Mouse (Mus musculus): ENCODE results near the gene Ell2. TPM values are rescaled to one million over a fixed set of nuclear protein-coding genes. Genes with fewer than 3 reads are reported as not detected.

The Ell2 gene
- polyA plus RNA-seq, 1 experiment = 35.9 TPM

DNA sequence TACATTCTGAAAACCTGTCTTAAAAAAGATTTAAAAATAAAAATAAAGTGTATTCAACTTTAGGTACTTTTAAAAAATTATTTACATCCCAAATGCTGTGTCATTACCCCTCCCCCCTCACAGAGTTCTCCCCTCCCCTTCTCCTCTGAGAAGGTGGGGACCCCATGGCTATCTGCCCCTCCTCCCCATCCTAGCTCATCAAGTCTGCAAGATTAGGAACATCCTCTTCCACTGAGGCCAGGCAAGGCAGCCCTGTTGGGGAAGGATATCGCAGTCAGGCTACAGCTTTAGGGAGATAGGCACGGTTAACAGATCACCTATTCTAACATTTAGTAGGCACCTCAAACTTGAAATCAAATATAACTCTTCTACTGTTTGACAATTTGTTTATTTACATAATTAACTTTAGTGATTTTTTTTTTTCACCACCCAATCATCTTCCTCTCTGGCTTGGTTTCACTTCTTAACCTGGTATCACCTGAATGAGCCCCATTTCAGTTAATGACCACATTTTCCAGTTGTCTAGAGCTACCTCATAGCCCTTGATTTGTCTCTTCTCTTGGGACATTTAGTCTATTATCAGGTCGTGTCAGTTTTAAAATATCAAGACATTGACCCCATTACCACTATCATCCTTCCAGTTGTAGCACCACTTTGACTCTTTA, 11.2 kb downstream of the Ell2 start:
- no peak overlapping the region for H3K4me3 ChIP-seq (ENCODE audit: insufficient read depth, low read depth, low read length)
- no peaks in the 10 kb centered on the region for H3K4me1 ChIP-seq (ENCODE audit: control insufficient read depth, insufficient read depth, insufficient read length, low read length)
- no peak overlapping the region for H3K27ac ChIP-seq (replicated peaks; ENCODE audit: low read depth, low read length)

GRCm38 (mm10) chr13:75718376-75718775, 11.8 kb downstream of the Ell2 start:
- Histone ChIP-seq H3K4me1 (ENCODE audit: control insufficient read depth, insufficient read depth, insufficient read length, low read length) (no peaks in the 10 kb centered on the region), H3K27ac (replicated peaks; ENCODE audit: low read depth, low read length) (no peak overlapping the region), H3K4me3 (ENCODE audit: insufficient read depth, low read depth, low read length) (no peak overlapping the region)

DNA sequence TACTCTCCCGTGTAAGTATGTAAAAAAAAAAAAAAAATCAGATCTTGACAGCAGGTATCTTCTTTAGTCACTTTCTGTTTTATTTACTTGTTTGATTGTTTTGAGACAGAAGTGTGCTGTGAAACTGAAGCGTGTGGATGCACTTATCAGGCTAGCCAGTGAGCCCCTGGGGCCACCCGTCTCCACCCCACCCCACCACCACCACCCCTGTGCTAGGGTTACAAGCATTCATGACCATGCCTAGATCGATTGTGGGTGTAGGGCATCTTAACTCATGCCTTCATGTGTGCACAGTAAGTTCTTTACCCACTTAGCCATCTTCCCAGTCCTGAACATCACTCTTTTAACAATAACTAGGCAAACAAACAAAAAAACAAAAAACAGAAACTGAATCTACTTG, 13.1 kb downstream of the Ell2 start:
- no peaks in the 10 kb centered on the region for H3K4me1 ChIP-seq (ENCODE audit: control insufficient read depth, insufficient read depth, insufficient read length, low read length)
- no peak overlapping the region for H3K27ac ChIP-seq (replicated peaks; ENCODE audit: low read depth, low read length)
- no peak overlapping the region for H3K4me3 ChIP-seq (ENCODE audit: insufficient read depth, low read depth, low read length)

DNA sequence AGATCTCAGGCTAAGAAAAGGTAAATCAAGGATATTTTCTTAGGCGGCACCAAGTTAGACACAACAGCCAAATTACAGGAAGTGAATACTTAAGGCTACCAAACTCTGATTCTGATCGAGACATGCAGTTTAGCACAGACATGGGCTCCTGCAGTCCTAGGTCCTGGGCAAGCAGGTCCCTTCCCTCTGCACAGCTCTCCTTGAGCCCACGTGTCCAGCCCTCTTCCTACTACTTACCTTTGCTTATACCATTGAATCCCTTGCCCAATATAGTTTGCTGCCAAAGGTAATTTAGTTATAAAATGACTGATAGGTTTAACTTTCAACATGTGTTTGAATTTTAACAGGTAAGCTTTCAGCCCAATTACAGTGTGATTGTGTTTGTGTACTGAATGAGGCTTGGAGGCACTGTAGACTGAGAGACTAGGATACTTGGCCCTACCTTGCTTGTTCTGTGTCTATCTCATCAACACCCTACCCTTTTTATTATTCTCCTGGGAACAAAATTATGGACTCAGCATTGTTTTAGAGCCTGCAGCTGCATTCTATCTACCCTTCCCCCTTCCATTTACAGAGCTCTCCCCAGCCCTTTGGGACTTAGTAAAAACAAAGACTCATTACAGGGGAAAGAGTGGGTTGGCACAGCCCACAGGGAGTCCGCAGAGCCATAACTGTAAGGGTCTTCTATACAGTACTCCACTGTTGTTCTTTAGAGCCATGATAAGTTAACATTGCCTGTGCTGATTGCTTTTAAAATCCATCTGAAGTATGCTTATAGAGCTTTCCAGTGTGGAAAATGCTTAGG, 20.2 kb downstream of the Ell2 start:
- H3K27ac ChIP-seq (replicated peaks; ENCODE audit: low read depth, low read length) = no peak overlapping the region
- H3K4me3 ChIP-seq (ENCODE audit: insufficient read depth, low read depth, low read length) = no peak overlapping the region
- H3K4me1 ChIP-seq (ENCODE audit: control insufficient read depth, insufficient read depth, insufficient read length, low read length) = no peaks in the 10 kb centered on the region

- Histone ChIP-seq H3K27ac (replicated peaks; ENCODE audit: low read depth, low read length) (no peak overlapping the region), H3K4me1 (ENCODE audit: control insufficient read depth, insufficient read depth, insufficient read length, low read length) (no peaks in the 10 kb centered on the region), H3K4me3 (ENCODE audit: insufficient read depth, low read depth, low read length) (no peak overlapping the region)
These were observed 21.4 kb downstream of the Ell2 start for GRCm38 (mm10) chr13:75727932-75728331.

- Histone ChIP-seq H3K4me1 (ENCODE audit: control insufficient read depth, insufficient read depth, insufficient read length, low read length) (no peaks in the 10 kb centered on the region), H3K4me3 (ENCODE audit: insufficient read depth, low read depth, low read length) (no peak overlapping the region), H3K27ac (replicated peaks; ENCODE audit: low read depth, low read length) (no peak overlapping the region)
These were observed 23.3 kb downstream of the Ell2 start for GRCm38 (mm10) chr13:75729834-75730233.

DNA sequence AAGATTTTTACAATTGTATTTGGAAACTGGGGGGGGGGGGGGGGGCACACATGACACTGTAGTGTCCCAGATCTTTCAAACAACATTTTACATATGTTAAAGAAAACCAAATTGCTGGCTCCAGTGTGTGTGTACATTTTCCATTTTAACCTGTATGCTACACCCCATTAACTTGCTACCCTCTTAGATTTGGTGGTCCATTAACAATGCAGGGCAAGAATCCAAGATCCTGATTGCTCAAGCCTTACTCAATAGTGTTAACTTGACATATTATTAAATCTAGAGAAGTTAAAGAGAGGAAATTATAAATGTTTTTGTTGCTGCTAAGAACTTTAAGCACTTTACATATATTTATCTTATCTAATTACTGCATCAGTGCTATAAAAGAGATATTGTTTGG, 24.2 kb downstream of the Ell2 start:
- H3K27ac ChIP-seq (replicated peaks; ENCODE audit: low read depth, low read length) = no peak overlapping the region
- H3K4me1 ChIP-seq (ENCODE audit: control insufficient read depth, insufficient read depth, insufficient read length, low read length) = no peaks in the 10 kb centered on the region
- no peak overlapping the region for H3K4me3 ChIP-seq (ENCODE audit: insufficient read depth, low read depth, low read length)

DNA sequence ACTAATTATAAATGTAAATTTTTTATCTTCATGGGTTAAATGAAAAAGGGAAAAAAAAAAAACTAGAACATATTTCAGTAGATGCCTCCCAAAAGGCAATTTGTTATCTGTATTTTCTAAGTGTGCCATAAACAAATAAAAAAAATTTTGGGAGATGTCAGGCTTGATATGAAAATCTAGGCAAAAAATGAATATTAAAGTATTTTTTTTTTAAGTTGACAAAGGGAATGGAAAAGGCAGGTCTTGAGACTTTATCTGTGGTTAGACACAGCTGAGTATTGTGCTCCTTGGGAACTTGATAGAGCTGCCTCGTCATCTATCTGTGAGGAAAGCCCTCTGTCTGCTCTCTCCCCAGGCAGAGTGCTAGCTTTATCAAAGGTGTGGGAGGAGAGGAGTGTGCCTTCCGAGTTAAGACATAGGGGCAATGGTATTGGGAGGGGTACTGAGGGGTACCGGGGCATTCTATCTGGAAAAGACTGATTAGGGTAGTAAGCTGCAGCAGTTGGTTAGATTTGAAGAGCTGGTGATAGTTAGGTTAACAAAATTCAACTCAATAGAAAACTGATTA, 27.1 kb downstream of the Ell2 start:
- H3K4me1 ChIP-seq (ENCODE audit: control insufficient read depth, insufficient read depth, insufficient read length, low read length) = peaks cover 6% of the 10 kb centered on the region
- no peak overlapping the region for H3K27ac ChIP-seq (replicated peaks; ENCODE audit: low read depth, low read length)
- H3K4me3 ChIP-seq (ENCODE audit: insufficient read depth, low read depth, low read length) = no peak overlapping the region

DNA sequence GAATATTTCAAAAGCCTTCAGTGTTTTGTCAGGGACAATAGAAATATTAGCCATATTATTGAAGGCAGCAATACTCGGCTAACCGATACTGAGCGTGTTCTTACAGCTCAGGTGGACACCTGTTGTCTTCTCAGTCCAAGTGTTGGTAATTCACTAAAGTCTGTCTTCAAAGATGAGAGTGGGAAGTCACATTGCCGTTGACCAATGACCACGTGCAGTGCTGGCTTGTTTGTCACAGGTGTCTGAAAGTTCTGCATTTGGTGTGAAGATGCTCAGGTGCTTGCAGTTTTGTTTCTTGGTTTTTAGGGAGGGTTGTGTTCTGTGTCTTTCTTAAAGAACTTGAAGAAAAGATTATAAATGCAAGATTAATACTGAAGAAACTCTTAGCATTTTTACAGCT, 27.7 kb downstream of the Ell2 start:
- H3K4me3 ChIP-seq (ENCODE audit: insufficient read depth, low read depth, low read length) = no peak overlapping the region
- H3K4me1 ChIP-seq (ENCODE audit: control insufficient read depth, insufficient read depth, insufficient read length, low read length) = peaks cover 6% of the 10 kb centered on the region
- H3K27ac ChIP-seq (replicated peaks; ENCODE audit: low read depth, low read length) = no peak overlapping the region

DNA sequence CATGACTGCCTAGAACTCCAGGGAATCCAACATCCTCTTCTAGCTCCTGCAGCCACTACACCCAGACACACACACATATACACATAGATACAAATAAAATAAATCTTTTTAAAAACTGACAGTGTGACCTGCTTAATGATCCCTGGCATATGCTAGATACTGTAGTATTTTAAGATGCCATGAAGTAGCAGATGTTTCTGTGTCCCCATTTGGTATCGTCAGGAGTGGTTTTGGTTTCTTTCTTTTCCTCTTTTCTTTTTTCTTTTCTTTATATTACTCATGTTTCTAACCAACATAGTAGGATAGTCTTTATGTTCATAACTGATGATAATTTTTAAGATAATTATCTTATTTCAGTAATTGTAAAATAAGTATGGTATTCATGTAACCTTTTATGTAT, 29.0 kb downstream of the Ell2 start:
- H3K4me1 ChIP-seq (ENCODE audit: control insufficient read depth, insufficient read depth, insufficient read length, low read length) = peaks cover 6% of the 10 kb centered on the region
- no peak overlapping the region for H3K27ac ChIP-seq (replicated peaks; ENCODE audit: low read depth, low read length)
- no peak overlapping the region for H3K4me3 ChIP-seq (ENCODE audit: insufficient read depth, low read depth, low read length)

DNA sequence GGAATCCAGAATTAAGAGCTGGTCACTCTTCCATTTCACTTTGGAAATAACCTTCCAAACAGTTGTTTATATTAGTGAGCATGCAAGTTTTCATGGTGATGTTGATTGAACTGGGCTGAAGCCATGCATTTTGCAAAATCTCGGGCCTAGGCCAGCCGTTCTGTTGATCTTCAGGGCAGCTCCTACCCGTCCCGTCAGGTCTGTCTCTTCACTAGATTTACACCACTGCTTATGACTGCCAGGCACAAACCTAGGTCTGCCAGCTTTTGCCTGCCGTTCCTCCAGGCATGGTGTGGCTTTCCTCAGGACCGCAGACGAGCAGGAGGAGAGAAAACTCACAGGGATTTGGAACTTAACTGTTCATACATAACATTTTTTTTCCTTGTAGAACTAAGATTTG, 31.4 kb downstream of the Ell2 start:
- Histone ChIP-seq H3K4me3 (ENCODE audit: insufficient read depth, low read depth, low read length) (no peak overlapping the region), H3K27ac (replicated peaks; ENCODE audit: low read depth, low read length) (no peak overlapping the region), H3K4me1 (ENCODE audit: control insufficient read depth, insufficient read depth, insufficient read length, low read length) (peaks cover 6% of the 10 kb centered on the region)

GRCm38 (mm10) chr13:75738536-75738935, 32.0 kb downstream of the Ell2 start:
- H3K4me3 ChIP-seq (ENCODE audit: insufficient read depth, low read depth, low read length) = no peak overlapping the region
- H3K4me1 ChIP-seq (ENCODE audit: control insufficient read depth, insufficient read depth, insufficient read length, low read length) = peaks cover 6% of the 10 kb centered on the region
- no peak overlapping the region for H3K27ac ChIP-seq (replicated peaks; ENCODE audit: low read depth, low read length)

GRCm38 (mm10) chr13:75738957-75739356, 32.4 kb downstream of the Ell2 start:
- H3K27ac ChIP-seq (replicated peaks; ENCODE audit: low read depth, low read length) = no peak overlapping the region

GRCm38 (mm10) chr13:75740018-75740417, 33.5 kb downstream of the Ell2 start:
- Histone ChIP-seq H3K4me3 (ENCODE audit: insufficient read depth, low read depth, low read length) (no peak overlapping the region), H3K4me1 (ENCODE audit: control insufficient read depth, insufficient read depth, insufficient read length, low read length) (peaks cover 6% of the 10 kb centered on the region), H3K27ac (replicated peaks; ENCODE audit: low read depth, low read length) (no peak overlapping the region)

More at GRCm38 (mm10) chr13:75738957-75739356, 32.4 kb downstream of the Ell2 start:
- no peak overlapping the region for H3K4me3 ChIP-seq (ENCODE audit: insufficient read depth, low read depth, low read length)
- peaks cover 6% of the 10 kb centered on the region for H3K4me1 ChIP-seq (ENCODE audit: control insufficient read depth, insufficient read depth, insufficient read length, low read length)

DNA sequence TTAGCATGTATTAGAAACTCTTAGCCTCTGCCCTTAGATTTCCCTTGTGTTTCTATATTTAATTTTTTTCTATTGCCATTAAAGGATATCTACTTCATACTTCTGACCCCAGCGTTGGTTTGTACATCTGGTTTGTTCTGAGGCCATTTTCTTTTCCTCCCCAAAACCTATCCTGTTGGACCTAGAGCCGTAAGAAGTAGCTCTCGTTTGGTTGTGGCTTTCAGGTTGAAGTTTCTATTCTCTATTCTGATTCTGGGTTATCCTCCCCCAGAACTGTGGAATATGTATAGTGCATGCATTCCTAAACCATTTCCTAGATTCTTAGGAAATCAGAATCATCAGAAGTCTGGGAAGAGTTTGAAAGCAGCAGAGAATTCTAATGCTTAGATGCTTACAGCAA, 34.6 kb downstream of the Ell2 start:
- Histone ChIP-seq H3K4me3 (ENCODE audit: insufficient read depth, low read depth, low read length) (no peak overlapping the region), H3K4me1 (ENCODE audit: control insufficient read depth, insufficient read depth, insufficient read length, low read length) (peaks cover 6% of the 10 kb centered on the region), H3K27ac (replicated peaks; ENCODE audit: low read depth, low read length) (no peak overlapping the region)
